Mouse (Mus musculus) liver, embryonic 14.5 days (tissue): ENCODE results near the gene Gm10197.

ENCODE experiments used
- CTCF ChIP-seq: IDR thresholded peaks from 2 replicates; pipeline ENCODE4 v1.5.1; 2016; ENCODE audit warnings: antibody characterized with exemption, low read depth, control low read depth
- EP300 ChIP-seq: IDR thresholded peaks from 2 replicates; pipeline ENCODE4 v1.6.1; 2016; ENCODE audit warnings: antibody characterized with exemption, low read depth

DNA sequence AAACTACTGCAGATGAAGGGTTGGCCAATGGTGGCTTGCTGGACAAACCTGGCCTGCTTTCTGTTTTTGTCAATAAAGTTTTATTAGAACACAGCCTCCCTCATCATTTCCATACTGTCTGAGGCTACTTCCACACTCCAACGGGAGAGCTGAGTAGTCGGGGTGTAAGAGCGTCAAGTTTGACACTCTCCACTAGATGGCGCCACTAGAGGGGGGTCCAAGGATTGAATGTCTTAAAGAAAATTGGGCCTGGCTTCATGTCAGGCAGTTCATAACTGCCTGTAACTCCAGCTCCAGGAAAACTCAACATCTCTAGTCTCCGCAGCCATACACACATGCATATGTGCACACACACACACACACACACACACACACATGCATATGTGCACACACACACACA, 48.3 kb upstream of the Gm10197 start:
- peak; percentile 78 for TF ChIP-seq CTCF
- no peak for TF ChIP-seq EP300
